Mouse (Mus musculus) CD4-positive, CD25-positive, alpha-beta regulatory T cell, adult 2 months (primary cell): Measurements from ENCODE around the gene Mfsd12.

Source experiments
- DNase-seq: peaks from one replicate; pipeline ENCODE4 v3.0.0-alpha.2; 2012; ENCODE audit warnings: low read depth, low spot score

Gene Mfsd12

DNA sequence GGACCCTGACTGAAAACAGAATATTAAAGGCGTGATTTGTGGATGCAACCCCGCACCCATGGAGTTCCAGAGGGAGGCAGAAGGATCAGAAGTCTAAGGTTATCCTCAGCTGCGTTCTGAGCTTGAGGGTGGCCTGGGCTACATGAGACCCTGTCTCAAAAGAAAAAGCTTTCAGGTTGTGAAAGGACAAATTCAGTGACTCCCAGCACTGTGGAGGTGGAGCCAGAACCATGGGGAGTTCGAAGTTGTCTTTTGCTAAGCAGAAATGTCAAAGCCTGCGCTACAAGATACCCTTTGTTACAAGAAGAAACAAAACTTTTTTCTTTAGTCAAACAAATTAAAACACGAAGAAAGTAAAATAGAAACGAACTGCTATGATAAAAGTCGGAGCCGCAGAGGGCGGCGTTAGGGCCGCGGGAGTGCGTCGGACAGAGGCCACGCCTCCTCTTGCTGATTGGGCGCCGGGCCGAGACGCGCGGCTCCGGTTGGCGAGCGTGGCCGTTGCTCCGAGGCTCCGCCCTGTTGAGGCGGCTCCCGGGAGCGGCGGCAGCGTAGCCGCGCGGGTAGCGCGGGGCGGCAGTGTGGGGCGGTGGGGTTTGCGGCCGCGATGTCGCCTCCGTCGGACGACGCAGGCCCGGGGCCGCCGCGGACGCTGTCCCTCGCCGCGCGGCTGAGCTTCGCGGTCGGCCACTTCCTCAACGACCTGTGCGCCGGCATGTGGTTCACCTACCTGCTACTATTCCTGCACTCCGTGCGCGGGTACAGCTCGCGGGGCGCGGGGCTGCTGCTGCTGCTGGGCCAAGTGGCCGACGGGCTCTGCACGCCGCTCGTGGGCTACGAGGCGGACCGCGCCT lies at the start of gene Mfsd12:
Gene Mfsd12, plus strand, starts transcription at position 501 of the 854 bp plus-strand sequence.
- DNase-seq = peak; percentile 95

DNA sequence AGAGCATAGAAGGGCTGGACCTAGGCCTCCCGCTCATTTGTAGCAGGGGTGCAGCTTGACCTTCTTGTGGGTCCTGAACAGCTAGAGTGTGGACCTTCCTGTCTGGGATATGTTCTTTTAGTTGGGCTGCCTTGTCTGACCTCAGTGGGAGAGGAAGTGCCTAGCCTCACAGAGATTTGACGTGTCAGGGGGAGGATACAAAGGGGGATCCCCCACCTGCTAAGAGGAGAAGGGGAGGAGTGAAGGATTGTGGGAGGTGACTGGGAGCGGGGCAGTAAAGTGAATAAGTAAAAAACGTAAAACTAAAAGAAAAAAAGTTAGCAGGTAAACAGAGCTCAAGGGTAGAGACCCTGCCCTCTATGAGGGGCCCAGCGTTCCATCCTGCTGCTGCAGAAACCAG lies 47.7 kb upstream of the Mfsd12 start:
- peak; percentile 73 for DNase-seq

DNA sequence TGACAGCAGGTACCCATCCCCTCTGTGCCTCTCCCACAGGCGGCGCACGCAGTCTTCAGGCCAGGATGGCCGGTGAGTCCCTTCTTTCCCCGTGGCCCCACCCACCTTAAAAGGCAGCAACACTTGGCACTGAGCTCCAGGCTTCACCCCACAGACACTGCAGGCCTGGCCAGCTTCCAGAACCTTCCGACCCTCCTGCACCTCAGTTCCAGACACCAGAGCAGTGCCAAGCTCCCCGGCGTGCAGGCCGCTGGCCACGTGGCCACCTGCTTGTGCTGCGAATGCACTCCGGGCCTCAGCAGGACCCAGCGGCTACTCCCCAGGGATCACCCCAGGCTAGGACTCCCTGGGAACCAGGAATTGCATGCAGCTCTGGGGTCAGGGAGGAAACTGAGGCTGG lies 43.7 kb upstream of the Mfsd12 start:
- no peak for DNase-seq

DNA sequence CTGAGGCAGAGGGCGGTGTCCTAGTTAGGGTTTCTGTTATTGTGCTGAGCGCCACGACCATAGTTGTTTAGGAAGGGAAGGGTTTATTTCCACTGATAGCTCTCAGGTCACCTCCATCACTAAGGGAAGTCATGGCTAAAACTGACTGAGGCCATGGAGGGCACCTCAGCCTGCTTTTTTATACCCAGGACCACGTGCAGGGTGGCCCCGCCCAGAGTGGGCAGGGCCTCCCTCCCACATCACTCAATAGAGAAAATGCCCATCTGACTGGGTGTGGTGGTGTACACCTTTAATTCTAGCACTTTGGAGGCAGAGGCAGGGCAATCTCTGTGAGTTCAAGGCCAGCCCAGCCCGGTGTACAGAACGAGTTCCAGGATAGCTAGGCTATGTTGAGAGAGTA lies 43.1 kb upstream of the Mfsd12 start:
- no peak for DNase-seq

DNA sequence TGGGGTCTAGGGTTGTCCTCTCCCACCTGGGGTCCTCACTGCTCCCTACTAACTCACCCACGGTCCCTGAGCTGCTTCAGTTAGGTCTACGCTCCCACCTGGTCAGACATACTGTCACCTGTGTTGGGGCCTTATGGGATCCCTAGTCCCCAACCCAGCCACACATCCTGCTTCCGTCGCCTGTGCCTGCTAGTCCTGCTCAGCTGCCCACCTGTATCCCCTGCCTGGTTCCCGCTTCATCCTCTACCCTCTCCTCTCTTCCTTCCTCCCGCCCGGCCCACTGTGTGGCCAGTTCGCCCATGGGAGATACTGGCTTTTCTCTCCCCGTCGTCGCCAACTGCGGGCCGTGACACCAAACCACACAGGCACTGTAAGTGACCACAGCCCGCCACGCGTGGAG lies 41.7 kb upstream of the Mfsd12 start:
- no peak for DNase-seq

DNA sequence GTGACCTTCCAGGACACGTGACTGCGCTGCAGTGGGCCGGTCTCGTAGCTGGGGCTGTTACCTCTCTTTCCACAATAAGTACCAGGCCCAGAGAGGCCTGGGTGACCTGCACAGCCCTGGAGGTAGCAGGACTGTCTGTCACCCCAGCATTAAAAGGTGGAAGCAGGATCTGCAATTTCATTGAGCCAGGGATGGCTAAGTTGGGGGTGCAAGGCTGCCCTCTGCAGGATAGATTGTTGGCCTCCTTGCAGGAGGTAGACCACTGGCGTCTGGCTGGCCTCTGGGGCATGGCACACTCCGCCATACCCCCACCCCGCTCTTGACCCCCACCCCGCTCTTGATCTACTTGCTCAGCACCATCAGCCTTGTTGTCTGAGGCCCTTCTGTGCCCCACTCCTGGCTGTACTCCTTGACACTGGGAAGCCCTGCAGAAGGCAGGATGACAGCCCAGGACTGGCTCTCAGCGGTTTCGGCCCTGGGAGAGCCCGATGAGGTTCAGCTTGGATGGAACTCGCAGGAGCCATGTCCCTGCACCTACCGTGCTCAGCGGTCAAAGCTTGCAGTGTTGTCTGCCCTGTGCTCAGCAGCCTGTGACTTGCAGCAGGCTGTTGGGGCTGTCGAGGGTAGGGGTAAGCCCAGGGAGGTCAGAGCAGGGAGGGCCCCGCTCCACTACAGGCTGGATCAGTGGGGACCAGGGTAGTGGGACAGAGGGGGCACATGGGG lies 40.8 kb upstream of the Mfsd12 start:
- peak; percentile 57 for DNase-seq

DNA sequence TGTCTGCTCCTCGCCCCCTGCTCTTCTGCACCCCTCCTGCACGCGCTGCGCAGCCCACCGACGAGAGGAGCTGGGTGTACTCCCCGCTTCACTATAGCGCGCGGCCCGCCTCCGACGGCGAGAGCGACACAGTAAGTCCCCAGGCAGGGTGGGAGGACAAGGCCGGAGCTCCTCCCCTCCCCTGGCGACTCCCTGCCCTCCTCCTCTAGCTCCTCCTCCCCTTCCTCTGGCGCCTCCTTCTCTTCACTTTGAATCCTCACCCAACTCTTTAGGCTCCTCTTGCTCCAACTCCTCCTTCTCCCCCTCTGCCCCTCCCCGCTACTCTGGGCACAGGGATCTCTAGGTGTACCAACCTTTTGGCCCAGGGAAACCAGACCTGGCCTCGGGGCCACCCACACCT lies 40.0 kb upstream of the Mfsd12 start:
- peak; percentile 53 for DNase-seq

DNA sequence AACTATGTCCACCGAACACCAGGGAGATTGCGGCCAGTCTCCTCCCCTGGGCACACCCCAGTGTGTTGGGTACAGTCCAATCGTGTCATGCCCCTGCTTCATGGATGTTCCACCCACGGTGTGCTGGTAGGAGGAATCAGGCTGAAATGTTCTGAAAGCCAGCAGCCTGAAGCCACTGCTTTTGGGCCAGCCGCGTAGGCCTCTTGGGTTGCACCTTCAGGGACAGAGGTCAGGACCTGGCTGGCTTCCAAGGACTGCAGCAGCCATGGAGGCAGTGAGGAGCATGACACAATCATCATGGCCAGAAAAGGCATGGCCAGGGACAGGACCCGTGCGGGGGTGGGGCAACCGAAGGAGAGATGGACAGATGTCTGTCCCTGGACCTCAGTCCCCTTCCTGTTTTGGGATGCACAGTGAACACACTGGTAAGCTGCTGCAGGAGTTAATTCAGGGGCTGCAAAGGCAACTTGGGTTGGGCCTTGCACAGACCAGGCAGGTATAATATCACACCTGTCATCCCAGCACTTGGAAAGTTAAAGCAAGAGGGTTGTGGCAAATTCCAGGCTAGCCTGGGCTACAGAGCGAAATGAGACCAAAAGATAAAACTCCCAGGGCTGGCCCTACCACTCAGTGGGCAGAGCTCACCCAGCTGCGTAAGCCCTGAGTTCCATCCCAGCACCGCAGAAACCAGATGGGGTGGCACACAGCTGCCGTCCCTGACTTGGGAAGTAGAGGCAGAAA lies 38.5 kb upstream of the Mfsd12 start:
- no peak for DNase-seq

DNA sequence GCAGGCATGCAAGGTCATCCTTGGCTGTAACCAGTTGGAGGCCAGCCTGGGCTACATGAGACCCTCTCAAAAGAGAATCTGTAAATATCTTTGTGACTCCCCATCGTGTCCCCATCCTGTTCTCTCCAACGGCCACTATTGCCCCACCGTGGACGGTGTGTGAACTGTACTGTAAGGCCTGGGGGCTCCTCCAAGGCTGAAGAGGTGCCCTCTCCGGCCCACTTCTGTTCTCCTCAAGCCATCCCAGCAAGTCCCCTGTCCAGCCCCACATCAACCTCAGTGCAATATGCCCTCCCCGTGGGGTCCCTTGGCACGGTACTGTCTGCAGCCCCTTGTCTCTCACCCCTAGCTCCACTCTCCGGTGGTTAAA lies 38.0 kb upstream of the Mfsd12 start:
- DNase-seq = peak; percentile 43

DNA sequence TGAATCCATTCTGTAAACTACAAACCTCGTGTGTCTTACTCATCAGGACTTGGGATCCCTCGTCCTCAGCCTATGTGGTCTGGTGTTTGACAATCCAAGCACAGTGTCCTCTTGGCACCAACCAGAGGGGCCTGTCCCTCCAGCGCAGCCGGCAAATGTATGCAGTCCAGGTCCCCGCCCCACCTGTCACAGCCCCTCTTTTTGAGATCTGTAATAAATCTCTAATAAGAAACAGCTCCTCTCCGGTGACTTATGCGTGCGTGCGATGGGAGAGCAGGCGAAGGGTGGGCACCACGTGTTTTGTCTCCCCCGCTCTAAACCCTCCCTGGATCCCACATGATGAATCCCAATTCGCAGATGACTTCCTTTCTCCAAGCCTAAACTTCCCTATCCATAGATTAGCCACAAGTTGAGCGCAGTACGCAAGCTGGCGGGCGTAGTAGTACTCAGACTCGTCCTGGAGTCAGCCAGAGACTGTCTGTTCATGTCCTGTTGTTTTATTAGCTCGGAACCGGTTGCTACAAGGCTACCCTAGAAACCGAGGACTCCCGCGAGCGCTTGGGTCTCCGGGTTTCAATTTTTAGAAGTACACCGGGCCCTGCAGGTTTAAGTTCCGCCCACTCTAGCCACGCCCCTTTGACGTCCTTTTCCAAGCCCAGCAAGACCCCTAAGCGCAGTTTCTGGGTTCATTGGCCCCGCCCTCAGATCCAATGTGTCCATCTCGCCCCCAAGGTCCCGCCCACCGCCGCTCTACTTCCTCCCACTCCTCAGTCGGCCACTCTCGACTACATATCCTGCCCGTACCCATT lies 37.3 kb upstream of the Mfsd12 start:
- DNase-seq = no peak

DNA sequence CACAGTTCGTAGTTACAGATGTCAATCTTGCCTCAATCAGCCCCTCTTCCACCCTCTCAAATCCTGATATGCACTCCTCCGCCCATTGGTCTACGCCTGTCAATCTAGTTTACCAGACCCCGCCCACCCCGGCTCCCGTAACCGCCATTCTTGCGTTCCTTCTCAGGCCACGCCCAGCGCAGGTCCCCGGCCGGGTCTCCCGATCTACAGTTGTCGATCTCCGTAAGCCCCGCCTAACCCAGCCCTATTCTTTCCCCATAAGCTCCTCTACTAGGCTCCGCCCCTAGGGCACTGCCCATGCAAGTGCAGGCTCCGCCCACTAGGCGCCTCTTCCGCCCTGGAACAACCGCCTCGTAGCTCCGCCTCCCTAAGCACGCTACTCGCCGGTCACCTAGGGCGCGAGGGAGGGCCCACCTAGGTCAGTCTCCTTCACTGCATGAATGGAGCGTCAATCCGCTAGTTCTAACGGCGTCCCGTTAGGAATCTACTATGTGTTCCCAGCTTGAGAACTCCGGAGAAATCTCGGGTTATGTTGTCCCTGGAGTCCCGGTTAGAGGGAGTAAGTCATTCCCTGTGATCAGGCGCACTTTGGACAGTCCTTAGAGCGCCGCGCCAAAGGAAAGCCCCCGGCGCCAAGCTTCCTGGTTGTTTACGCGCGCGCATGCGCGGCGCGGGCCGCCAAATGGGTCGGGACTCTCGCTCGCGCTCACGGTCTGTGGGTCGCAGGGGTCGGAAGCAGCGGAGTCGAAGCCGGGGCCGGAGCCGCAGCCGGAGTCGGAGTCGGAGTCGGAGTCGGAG lies 36.5 kb upstream of the Mfsd12 start, which contains the start of gene Cactin:
Gene Cactin, plus strand, starts transcription at position 554 of the 798 bp plus-strand sequence.
- peak; percentile 100 for DNase-seq

DNA sequence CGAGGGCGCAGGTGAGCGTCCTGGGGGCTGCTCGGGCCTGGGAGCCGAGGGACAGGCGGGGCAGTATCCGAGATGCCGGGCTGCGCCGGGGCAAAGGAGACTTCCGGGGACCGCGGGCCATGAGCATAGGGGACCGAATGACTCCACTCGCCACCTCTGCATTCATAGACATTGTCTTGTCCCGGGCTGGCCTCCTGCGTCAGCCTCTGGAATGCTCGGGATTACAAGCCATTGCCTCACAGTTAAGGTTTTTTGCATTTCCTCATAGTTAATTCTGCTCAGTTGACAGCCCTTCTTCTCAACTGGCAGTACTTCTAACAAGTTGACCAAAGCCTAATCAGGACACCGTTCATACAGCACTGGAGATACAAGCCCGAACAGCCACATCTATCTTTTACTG lies 35.9 kb upstream of the Mfsd12 start:
- no peak for DNase-seq

DNA sequence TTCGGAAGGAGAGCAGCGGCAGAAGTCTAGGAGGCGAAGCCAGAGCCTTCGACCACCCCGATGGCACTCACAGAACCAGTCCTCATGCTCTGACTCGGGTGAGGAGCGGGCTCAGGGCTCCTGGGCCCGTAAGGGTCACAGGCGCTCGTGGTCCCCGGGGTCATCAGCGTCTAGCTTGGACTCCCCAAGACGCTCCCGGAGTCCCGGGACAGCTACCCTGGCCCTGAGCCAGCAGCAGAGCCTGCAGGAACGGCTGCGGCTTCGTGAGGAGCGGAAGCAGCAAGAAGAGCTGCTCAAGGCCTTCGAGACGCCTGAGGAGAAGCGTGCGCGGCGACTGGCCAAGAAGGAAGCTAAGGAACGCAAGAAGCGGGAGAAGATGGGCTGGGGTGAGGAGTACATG lies 34.8 kb upstream of the Mfsd12 start:
- no peak for DNase-seq

DNA sequence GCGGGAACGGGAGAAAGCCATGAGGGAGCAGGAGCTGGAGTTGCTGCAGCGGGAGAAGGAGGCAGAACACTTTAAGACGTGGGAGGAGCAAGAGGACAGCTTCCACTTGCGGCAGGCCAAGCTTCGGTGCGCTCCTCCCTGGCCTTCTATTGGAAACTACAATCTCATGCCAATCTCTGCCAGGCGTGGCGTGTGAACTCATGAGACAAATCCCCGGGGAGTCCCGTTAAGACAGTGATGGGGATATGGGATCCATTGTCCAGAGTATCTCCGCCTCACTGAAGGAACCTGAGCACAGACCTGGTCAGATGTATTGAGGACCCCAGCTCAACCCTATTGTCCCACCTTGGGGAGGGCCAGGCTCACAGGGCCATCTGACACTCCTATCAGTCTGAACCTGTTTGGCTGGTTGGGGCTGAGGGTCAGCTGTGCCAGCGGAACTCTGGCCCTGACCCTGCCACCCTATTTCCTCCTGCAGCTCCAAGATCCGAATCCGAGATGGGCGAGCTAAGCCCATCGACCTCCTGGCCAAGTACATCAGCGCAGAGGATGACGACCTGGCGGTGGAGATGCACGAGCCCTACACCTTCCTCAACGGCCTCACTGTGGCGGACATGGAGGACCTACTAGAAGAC lies 34.0 kb upstream of the Mfsd12 start:
- no peak for DNase-seq

DNA sequence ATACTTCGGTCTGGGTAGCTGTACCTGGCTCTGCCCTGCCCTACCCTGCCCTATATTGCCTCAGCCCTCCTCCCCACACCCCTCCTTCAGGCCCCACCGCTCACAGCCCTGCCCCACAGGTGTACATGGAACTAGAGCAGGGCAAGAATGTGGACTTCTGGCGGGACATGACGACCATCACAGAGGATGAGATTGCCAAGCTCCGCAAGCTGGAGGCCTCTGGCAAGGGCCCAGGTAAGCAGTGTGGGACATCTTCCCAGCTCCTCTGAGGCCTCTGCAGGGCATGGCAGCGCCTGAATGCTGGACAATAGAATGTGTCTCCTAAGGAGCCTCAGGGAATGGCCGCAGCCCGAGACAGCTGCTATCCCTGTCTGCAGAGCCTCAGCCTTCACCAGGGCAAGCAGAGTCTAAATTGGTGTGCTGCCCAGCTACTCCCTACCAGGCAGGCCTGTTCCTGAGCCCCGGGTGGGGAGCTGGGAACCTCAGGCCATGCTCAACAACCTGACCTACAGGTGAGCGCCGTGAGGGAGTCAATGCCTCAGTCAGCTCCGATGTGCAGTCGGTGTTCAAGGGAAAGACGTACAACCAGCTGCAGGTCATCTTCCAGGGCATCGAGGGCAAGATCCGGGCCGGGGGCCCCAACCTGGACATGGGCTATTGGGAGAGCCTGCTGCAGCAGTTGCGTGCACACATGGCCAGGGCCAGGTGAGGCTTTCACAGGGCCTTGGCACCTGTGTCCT lies 33.3 kb upstream of the Mfsd12 start:
- DNase-seq = no peak

DNA sequence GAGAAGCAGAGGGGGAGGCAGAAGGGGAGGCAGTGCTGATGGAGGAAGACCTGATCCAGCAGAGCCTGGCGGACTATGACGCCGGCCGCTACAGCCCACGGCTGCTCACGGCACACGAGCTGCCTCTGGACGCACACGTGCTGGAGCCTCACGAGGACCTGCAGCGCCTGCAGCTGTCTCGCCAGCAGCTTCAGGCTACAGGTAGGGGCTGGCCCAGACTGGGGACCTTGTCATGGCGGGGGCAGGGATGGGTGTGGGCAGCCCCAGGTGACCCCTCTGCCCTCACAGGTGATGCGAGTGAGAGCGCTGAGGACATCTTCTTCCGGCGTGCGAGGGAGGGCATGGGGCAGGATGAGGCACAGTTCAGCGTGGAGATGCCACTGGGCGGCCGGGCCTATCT lies 32.1 kb upstream of the Mfsd12 start:
- DNase-seq = no peak

DNA sequence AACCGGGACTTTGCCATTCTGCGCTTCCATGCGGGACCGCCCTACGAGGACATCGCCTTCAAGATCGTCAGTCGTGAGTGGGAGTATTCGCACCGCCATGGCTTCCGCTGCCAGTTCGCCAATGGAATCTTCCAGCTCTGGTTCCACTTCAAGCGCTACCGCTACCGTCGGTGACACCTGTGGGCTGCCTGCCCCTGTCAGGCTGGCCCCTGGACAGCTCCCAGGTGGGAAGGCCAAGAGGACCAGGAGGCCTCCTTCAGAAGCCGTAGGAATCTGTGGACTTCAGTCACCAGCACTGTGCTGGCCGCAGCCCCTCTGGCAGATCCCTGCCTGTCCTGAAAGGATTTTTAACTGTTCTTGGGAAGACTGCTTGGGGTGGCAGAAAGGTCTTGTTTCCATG lies 31.5 kb upstream of the Mfsd12 start:
- DNase-seq = no peak

DNA sequence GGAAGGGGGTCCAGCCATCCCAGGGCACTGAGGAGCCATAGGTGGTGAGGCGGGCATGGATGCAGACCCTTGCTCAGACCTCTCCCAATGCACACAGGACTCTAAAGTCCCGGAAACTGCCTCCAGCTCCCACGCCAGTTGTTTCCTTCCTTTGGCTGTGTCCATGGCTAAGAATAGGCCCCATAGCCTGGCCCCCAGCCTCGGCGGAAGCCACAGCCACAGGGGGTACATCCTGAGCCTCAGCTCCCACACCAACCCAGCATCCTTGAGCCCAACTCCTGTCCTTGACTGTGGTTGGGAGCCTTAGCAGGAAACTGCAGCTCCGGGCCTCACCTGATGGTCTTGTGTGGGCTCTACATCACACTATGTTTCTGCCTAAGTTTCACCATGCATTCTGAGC lies 30.4 kb upstream of the Mfsd12 start:
- no peak for DNase-seq

DNA sequence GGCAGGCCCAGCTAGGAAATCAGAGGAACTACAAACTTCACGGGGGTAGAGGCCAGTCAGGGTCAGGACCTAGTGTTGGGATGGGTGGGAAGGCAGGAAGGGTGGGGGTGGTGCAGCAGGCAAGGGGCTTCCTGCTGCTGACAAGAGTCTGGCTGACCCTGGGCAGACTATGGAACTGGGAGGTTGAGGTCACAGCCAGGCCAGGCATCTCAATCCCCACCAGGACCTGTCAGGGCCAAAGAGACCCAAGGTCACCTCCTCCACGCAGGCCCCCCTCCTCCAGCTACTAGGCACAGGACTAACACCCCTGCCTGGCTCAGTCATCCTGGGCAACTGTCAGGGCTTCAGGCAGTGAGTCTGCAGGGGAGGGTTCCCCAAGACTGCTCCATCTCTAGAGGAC lies 29.3 kb upstream of the Mfsd12 start:
- DNase-seq = no peak

DNA sequence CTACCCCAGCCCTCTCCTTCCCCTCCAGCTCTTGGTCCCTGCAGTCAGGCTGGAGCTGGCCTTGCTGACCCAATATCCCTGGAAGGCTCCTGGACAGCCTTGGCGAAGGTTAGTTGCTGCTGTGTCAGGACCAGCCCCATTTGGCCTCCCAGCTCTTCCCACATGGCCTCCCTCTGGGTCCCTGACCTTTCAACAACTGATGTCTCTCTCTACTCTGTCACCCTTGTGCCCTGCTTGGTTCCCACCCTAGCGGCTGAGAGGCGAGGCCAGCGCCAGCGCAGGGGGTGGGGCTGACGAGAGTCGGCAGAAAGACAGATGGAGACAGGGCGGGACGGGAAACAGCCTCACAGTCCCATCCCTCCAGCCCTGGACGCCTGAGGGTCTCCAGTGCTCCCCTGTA lies 28.9 kb upstream of the Mfsd12 start, which contains the start of gene Tbxa2r:
Gene Tbxa2r, plus strand, starts transcription at position 346 of the 400 bp plus-strand sequence.
- DNase-seq = peak; percentile 70
